In the genomic region with DNA sequence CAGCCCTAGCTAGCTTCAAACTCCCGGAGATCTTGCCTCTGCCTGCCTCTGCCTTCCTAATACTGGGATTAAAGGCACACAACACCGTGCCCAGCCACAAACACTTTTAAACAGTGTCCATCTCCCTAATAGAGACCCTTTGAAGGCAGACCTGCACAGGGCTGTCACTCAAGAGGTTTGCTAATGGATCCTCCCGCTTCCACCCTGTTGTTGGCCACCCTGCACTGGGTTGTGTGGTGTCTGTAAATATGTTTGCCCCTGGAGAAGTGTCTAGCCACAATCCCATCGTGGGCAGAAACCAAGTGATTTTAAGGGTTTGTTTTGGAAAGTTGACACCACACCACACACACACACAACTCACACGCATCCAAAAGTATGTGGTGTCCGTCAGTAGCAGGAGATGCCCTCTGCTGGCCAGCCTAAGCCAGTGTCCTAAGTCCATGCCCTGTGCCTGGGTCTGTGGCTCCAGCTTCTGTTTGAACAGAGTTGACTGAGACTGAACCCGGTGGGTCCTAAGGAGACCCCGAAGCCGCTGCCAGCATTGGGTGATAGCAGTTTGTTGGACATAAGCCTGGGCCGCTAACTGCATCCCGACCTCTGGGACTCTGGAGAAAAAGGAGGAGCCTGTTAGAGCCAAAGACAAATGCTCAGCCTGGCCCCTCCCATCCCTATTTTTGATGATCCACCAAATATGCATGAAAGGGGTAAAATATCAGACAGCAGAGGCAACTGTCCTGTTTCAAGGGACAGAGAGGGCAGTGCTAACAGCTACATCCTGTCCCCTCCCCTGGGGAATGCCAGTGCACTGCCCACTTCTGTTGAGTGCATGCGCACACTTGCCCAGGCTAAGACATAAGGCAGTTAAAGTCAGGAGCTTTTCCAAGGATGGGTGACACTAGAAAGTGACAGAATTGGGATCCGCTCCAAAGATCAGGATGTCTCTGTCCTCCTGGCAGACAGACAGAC, we compare ENCODE assay signal across 10 mouse cellular contexts. TPM values are rescaled to one million over a fixed set of nuclear protein-coding genes. Genes with fewer than 3 reads are reported as not detected.
A peak's percentile ranks its signal among the peaks of the same experiment; 100 is the strongest.
DNase-seq lines count a peak whose midpoint lies in the region; ATAC-seq and TF ChIP-seq lines count a peak whose summit lies in the region.
"Had no signal": no experiment of that assay in that cellular context is flagged by ENCODE, and none has a peak within 500 bp of the region (broad histone marks: within the 10 kb centered on the region; RNA-seq: fewer than 3 reads in every experiment).

No protein-coding gene starts in this region.

- intact Hi-C loops in heart, postnatal 36 days (cut with DNase I), result loop anchor here (2.0 kb wide), 1 partner anchor 108 kb away; no protein-coding TSS in a partner anchor

- peak; percentile 47; the same call in 1 of the 2 replicates for TF ChIP-seq CTCF in spleen, adult 2 months (IDR thresholded peaks at IDR 0.05; ENCODE audit: extremely low read depth, insufficient read depth, insufficient read length, insufficient replicate concordance)
- peak; percentile 77 for TF ChIP-seq CTCF in bone marrow, adult 2 months (IDR thresholded peaks at IDR 0.05; ENCODE audit: control insufficient read depth, insufficient read depth, low read length)

- H3K36me3 ChIP-seq in spleen, adult 2 months (ENCODE audit: control insufficient read depth, insufficient read depth, low read length), result peaks cover 8% of the 10 kb centered on the region
- H3K36me3 ChIP-seq in limb, embryonic 11.5 days (ENCODE audit: control insufficient read depth, insufficient read depth, low read length), result peaks cover 11% of the 10 kb centered on the region
- H3K36me3 ChIP-seq in myocyte (ENCODE audit: control insufficient read depth, insufficient read depth), result peaks cover 11% of the 10 kb centered on the region

- TF ChIP-seq POLR2A in spleen, adult 2 months (IDR thresholded peaks at IDR 0.05; ENCODE audit: low read depth, low read length), result no peak
- no peak for TF ChIP-seq POLR2A in bone marrow, adult 2 months (IDR thresholded peaks at IDR 0.05; ENCODE audit: borderline replicate concordance, control insufficient read depth, low read depth, low read length)
- no peak for TF ChIP-seq POLR2A in myocyte (IDR thresholded peaks at IDR 0.05; ENCODE audit: insufficient read length, low read depth)

- 0 out of 2 replicates have a peak, but pooled peaks have one; percentile 22 for ATAC-seq in limb, embryonic 11.5 days (ENCODE audit: insufficient number of reproducible peaks, low FRiP score, low TSS enrichment, low read depth)

- WGBS in spleen, adult 2 months, result 53% methylated on average over 13 of the region's 13 CpGs
- 49% methylated on average over 13 of the region's 13 CpGs for WGBS in bone marrow, adult 2 months
- 51% methylated on average over 13 of the region's 13 CpGs for WGBS in limb, embryonic 11.5 days

- no peaks in the 10 kb centered on the region for H3K4me1 ChIP-seq in spleen, adult 2 months (ENCODE audit: control insufficient read depth, insufficient read depth, insufficient read length)
- H3K4me1 ChIP-seq in bone marrow, adult 2 months (ENCODE audit: control insufficient read depth, insufficient read depth, low read length), result no peaks in the 10 kb centered on the region
- no peaks in the 10 kb centered on the region for H3K4me1 ChIP-seq in limb, embryonic 11.5 days (ENCODE audit: control insufficient read depth, insufficient read depth, low read length)
- H3K4me1 ChIP-seq: embryonic facial prominence, embryonic 15.5 days; neural tube, embryonic 13.5 days had no signal

- H3K4me2 ChIP-seq in limb, embryonic 11.5 days (ENCODE audit: low read depth, severe bottlenecking), result no peak overlapping the region
- H3K4me2 ChIP-seq in myocyte (ENCODE audit: low read depth), result peak overlapping the region; percentile 18
- H3K4me2 ChIP-seq: embryonic facial prominence, embryonic 15.5 days; neural tube, embryonic 13.5 days had no signal

- no peak overlapping the region for H3K27ac ChIP-seq in spleen, adult 2 months (ENCODE audit: insufficient read depth, low read length)
- no peak overlapping the region for H3K27ac ChIP-seq in bone marrow, adult 2 months (ENCODE audit: control insufficient read depth, insufficient read depth, low read depth, low read length, poor library complexity)
- no peak overlapping the region for H3K27ac ChIP-seq in limb, embryonic 11.5 days (replicated peaks; ENCODE audit: low read depth, low read length)
- H3K27ac ChIP-seq: embryonic facial prominence, embryonic 15.5 days; neural tube, embryonic 13.5 days had no signal

- H3ac ChIP-seq in myocyte (ENCODE audit: control insufficient read depth, insufficient read length), result no peak overlapping the region

- no peak for DNase-seq in spleen, adult 2 months (ENCODE audit: low read depth in 1 of 2, low spot score in 2 of 2)
- DNase-seq in spleen, adult 12 weeks (ENCODE audit: low spot score), result no peak
- peak; percentile 39 to 48 for DNase-seq in heart, postnatal 36 days
- peak; percentile 55 for DNase-seq in limb, embryonic 11.5 days (ENCODE audit: low spot score)
- no peak for DNase-seq in urinary bladder, adult 18-20 months (ENCODE audit: low spot score in 2 of 2)
- DNase-seq in frontal cortex, postnatal 36 days (ENCODE audit: low spot score in 2 of 2), result no peak

- H3K27me3 ChIP-seq in spleen, adult 2 months (ENCODE audit: control insufficient read depth, insufficient read depth, low read length), result no peaks in the 10 kb centered on the region
- H3K27me3 ChIP-seq in limb, embryonic 11.5 days (ENCODE audit: control insufficient read depth, insufficient read depth, low read length), result no peaks in the 10 kb centered on the region
- no peaks in the 10 kb centered on the region for H3K27me3 ChIP-seq in myocyte (ENCODE audit: control insufficient read depth, insufficient read depth, insufficient read length)
- H3K27me3 ChIP-seq: embryonic facial prominence, embryonic 15.5 days; neural tube, embryonic 13.5 days had no signal

- H3K79me2 ChIP-seq in myocyte (ENCODE audit: control insufficient read depth, insufficient read depth), result no peaks in the 10 kb centered on the region

- H3K9ac ChIP-seq in limb, embryonic 11.5 days (ENCODE audit: low read length), result no peak overlapping the region
- H3K9ac ChIP-seq: embryonic facial prominence, embryonic 15.5 days; neural tube, embryonic 13.5 days had no signal

- H3K4me3 ChIP-seq in spleen, adult 2 months (ENCODE audit: extremely low read depth, insufficient read depth, insufficient read length), result no peak overlapping the region
- no peak overlapping the region for H3K4me3 ChIP-seq in bone marrow, adult 2 months (replicated peaks; ENCODE audit: control insufficient read depth, low read depth, low read length)
- no peak overlapping the region for H3K4me3 ChIP-seq in limb, embryonic 11.5 days (ENCODE audit: low read depth, low read length)
- no peak overlapping the region for H3K4me3 ChIP-seq in myocyte
- H3K4me3 ChIP-seq: embryonic facial prominence, embryonic 15.5 days; neural tube, embryonic 13.5 days had no signal

- H3K9me3 ChIP-seq in limb, embryonic 11.5 days (ENCODE audit: control insufficient read depth, low read length), result no peaks in the 10 kb centered on the region
- H3K9me3 ChIP-seq: embryonic facial prominence, embryonic 15.5 days; neural tube, embryonic 13.5 days had no signal

TF ChIP-seq in myocyte, 11 proteins besides CTCF, POLR2A, EP300 and RAD21:
- TF ChIP-seq POLR2AphosphoS2 (IDR thresholded peaks at IDR 0.05; ENCODE audit: insufficient read length, low read depth) (peak; percentile 84), REST (IDR thresholded peaks at IDR 0.05; ENCODE audit: insufficient read depth, insufficient read length) (no peak)

RNA-seq across cellular contexts. Expression of a gene that starts 21.5 kb away (rescaled TPM):
- polyA plus RNA-seq in spleen, adult 2 months (2012; rRNA removed), result 19.7 and 22.3 TPM in 2 replicates
- polyA plus RNA-seq in bone marrow, adult 2 months (2011; ENCODE audit: insufficient read depth, insufficient read length, low replicate concordance, missing spikeins), result 5.2 and 9.6 TPM in 2 replicates
- total RNA-seq in heart, postnatal 36 days (2021), result 10 to 100 TPM in 1 of 2 experiments, 1 to 10 TPM in 1; 9.2 to 13.1 TPM
- 18.7 and 19.7 TPM in 2 replicates for polyA plus RNA-seq in limb, embryonic 11.5 days (2014; fragmentation: Nextera tagmentation; extraction: Ambion mirVana)
- polyA plus RNA-seq in myocyte (2012; fragmentation: generic; extraction: Trizol), result 31.8 TPM

RNA-seq across cellular contexts. Expression of a gene that starts 21.8 kb away (rescaled TPM):
- polyA plus RNA-seq in spleen, adult 2 months (2012; rRNA removed), result 9.8 and 12.1 TPM in 2 replicates
- 3.4 and 6.8 TPM in 2 replicates for polyA plus RNA-seq in bone marrow, adult 2 months (2011; ENCODE audit: insufficient read depth, insufficient read length, low replicate concordance, missing spikeins)
- 1 to 10 TPM; 8.0 to 9.3 TPM for total RNA-seq in heart, postnatal 36 days (2021)
- polyA plus RNA-seq in limb, embryonic 11.5 days (2014; fragmentation: Nextera tagmentation; extraction: Ambion mirVana), result 6.1 and 7.5 TPM in 2 replicates
- polyA plus RNA-seq in myocyte (2012; fragmentation: generic; extraction: Trizol), result 19.6 TPM

RNA-seq across cellular contexts. Expression of a gene that starts 27.4 kb away (rescaled TPM):
- 23.7 and 24.2 TPM in 2 replicates for polyA plus RNA-seq in spleen, adult 2 months (2012; rRNA removed)
- polyA plus RNA-seq in bone marrow, adult 2 months (2011; ENCODE audit: insufficient read depth, insufficient read length, low replicate concordance, missing spikeins), result 10.0 and 20.9 TPM in 2 replicates
- total RNA-seq in heart, postnatal 36 days (2021), result 10 to 100 TPM; 45.1 to 49.3 TPM
- polyA plus RNA-seq in limb, embryonic 11.5 days (2014; fragmentation: Nextera tagmentation; extraction: Ambion mirVana), result 9.2 and 10.5 TPM in 2 replicates
- 10.9 TPM for polyA plus RNA-seq in myocyte (2012; fragmentation: generic; extraction: Trizol)

RNA-seq across cellular contexts. Expression of a gene that starts 59.9 kb away (rescaled TPM):
- polyA plus RNA-seq in spleen, adult 2 months (2012; rRNA removed), result 0.32 TPM in 1 of 2 replicates, not detected in the other
- not detected in 2 replicates for polyA plus RNA-seq in bone marrow, adult 2 months (2011; ENCODE audit: insufficient read depth, insufficient read length, low replicate concordance, missing spikeins)
- total RNA-seq in heart, postnatal 36 days (2021), result 1,000 to 10,000 TPM; 1,742 to 1,804 TPM
- polyA plus RNA-seq in limb, embryonic 11.5 days (2014; fragmentation: Nextera tagmentation; extraction: Ambion mirVana), result 0.31 and 2.0 TPM in 2 replicates
- not detected for polyA plus RNA-seq in myocyte (2012; fragmentation: generic; extraction: Trizol)

Comparison
In these comparisons a context has a peak if more than half of its experiments do, and no peak if none do; other contexts are left out.
1. DNase-seq: peak in heart, postnatal 36 days (2 of 2) and limb, embryonic 11.5 days (single experiment); none in spleen, adult 2 months (0 of 2), spleen, adult 12 weeks (single experiment), urinary bladder, adult 18-20 months (0 of 2) and frontal cortex, postnatal 36 days (0 of 2).